Mouse (Mus musculus) limb, embryonic 10.5 days (tissue): ENCODE measurements at regions not wholly inside any gene's neighbourhood (a gene's known extent, or its start where the extent isn't known, plus 50 kb on each side); places are given as distances from the start of the nearest gene placed in this dataset.

Source experiments
- DNase-seq: peaks from one replicate; pipeline ENCODE4 v3.0.0-alpha.2; 2017; ENCODE audit warnings: low spot score
- H3K27ac ChIP-seq: fragments of 300-500 bp; sonication (generic); 2 replicates; pipeline ENCODE4 v1.5.1; 2016; ENCODE audit warnings: mild to moderate bottlenecking
- H3K27me3 ChIP-seq: fragments of 300-500 bp; sonication (generic); 2 replicates; pipeline ENCODE4 v1.6.1; 2016; ENCODE audit warnings: low read depth, mild to moderate bottlenecking; ENCODE audit not compliant: poor library complexity, severe bottlenecking
- H3K36me3 ChIP-seq: fragments of 300-500 bp; sonication (generic); 2 replicates; pipeline ENCODE4 v1.6.1; 2016; ENCODE audit warnings: mild to moderate bottlenecking, moderate library complexity
- H3K4me1 ChIP-seq: fragments of 300-500 bp; sonication (generic); 2 replicates; pipeline ENCODE4 v1.6.1; 2016
- H3K4me3 ChIP-seq: fragments of 300-500 bp; sonication (generic); 2 replicates; pipeline ENCODE4 v1.5.1; 2016; ENCODE audit warnings: mild to moderate bottlenecking, moderate library complexity
- H3K9me3 ChIP-seq: fragments of 300-500 bp; sonication (generic); replicated peaks from 2 replicates; pipeline ENCODE4 v1.6.1; 2016; ENCODE audit warnings: mild to moderate bottlenecking
- WGBS: fragments of 180-500 bp; shearing (Covaris S2); methylation state at CpG from one replicate; pipeline ENCODE4 v1.1.7; 2016; 5-methylcytosine and 5-hydroxymethylcytosine counted together

DNA sequence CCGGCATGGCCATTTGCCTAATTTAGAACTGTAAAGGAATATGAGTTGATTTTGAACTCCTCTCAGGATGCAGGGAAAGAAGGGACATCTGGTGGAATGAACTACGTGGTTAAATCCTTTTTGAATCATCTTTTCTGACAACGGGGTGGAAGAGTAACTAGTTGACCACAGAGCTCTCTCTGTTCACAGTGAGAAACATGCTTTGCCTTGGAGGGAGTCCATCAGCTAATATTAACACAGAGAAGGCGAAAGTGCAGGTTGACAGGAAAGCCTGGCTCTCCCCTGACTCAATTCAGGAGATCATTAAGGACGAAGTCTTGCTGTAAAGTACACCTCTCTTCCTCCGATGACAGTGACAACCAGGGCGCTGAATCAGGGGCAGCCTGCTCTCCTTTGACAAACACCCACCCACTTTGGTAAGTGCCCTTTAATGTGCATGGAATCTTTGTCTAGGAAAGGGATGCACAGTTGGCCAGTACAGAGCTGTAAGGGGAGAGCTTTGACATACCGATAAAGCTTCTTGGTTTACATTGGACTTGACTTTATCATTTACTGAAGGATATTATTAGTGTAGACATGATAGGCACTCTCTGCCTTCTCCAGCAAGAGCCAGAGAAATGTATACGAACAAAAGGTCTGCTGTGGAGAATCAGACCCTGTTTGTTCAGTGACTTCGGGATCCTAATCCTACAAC lies 480.3 kb downstream of the Gm10295 start:
- no peak overlapping the region for H3K4me3 ChIP-seq
- WGBS = 83% methylated on average over 10 of the region's 10 CpGs
- no peak for DNase-seq

DNA sequence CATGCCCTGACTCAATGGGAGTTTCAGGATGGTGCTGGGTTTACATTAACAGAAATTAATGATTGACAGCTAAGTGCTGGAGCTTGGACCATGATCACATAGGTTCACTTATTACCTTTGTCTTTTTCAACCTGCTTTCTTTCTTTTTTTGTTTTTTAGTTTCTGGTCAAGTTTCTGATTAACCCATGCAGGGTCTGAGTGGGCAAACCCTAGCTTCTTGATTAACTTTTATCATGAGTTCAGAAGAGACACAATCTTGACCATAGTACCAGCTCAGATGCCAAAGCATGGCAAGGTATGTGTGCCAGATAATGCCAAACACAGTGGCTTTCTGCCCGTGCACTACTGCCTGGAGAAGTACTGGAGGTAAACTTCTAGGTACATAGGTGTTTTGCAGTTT lies 482.2 kb downstream of the Gm10295 start:
- WGBS = 88% methylated on average over 1 of the region's 1 CpGs
- no peak overlapping the region for H3K27ac ChIP-seq
- H3K36me3 ChIP-seq = no peaks in the 10 kb centered on the region
- H3K27me3 ChIP-seq = no peaks in the 10 kb centered on the region
- H3K9me3 ChIP-seq = no peaks in the 10 kb centered on the region
- DNase-seq = no peak
- no peak overlapping the region for H3K4me3 ChIP-seq
- H3K4me1 ChIP-seq = no peaks in the 10 kb centered on the region

More for the DNA sequence above, 480.3 kb downstream of the Gm10295 start:
- no peaks in the 10 kb centered on the region for H3K4me1 ChIP-seq
- H3K9me3 ChIP-seq = no peaks in the 10 kb centered on the region
- no peak overlapping the region for H3K27ac ChIP-seq
- no peaks in the 10 kb centered on the region for H3K36me3 ChIP-seq
- no peaks in the 10 kb centered on the region for H3K27me3 ChIP-seq

DNA sequence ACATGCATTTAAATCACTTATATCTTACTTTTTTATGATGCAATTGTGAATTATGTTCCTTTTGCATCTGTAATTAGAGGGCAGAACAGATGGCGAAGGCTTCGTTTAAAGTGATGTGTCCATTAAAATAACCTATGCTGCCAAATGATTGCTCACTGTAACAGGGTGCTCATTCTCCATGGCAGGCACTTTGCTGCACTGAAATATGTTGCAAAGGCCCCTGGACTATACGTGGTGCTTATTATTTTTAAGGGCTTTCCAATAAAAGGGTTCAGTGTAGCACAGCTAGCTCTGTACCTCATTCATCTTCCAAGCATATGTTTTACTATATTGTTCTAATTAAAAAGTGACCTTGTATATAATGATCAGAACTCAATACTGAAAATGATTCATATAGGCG lies 491.3 kb downstream of the Gm10295 start:
- H3K27me3 ChIP-seq = no peaks in the 10 kb centered on the region
- no peaks in the 10 kb centered on the region for H3K36me3 ChIP-seq
- H3K9me3 ChIP-seq = no peaks in the 10 kb centered on the region
- no peaks in the 10 kb centered on the region for H3K4me1 ChIP-seq
- DNase-seq = no peak
- WGBS = 84% methylated on average over 4 of the region's 4 CpGs
- H3K4me3 ChIP-seq = no peak overlapping the region
- no peak overlapping the region for H3K27ac ChIP-seq

GRCm38 (mm10) chr7:70850726-70851125 lies 484.2 kb upstream of the Nr2f2 start:
- no peak for DNase-seq
- 96% methylated on average over 2 of the region's 2 CpGs for WGBS

GRCm38 (mm10) chr7:70848016-70848776 lies 481.7 kb upstream of the Nr2f2 start:
- Histone ChIP-seq H3K4me1 (peaks cover 13% of the 10 kb centered on the region), H3K36me3 (no peaks in the 10 kb centered on the region), H3K4me3 (no peak overlapping the region), H3K27ac (no peak overlapping the region), H3K9me3 (no peaks in the 10 kb centered on the region), H3K27me3 (no peaks in the 10 kb centered on the region)
- 76% methylated on average over 4 of the region's 4 CpGs for WGBS
- DNase-seq = no peak

More at GRCm38 (mm10) chr7:70850726-70851125, 484.2 kb upstream of the Nr2f2 start:
- no peaks in the 10 kb centered on the region for H3K36me3 ChIP-seq
- no peaks in the 10 kb centered on the region for H3K9me3 ChIP-seq
- H3K27ac ChIP-seq = no peak overlapping the region
- H3K27me3 ChIP-seq = no peaks in the 10 kb centered on the region
- H3K4me1 ChIP-seq = peaks cover 8% of the 10 kb centered on the region
- no peak overlapping the region for H3K4me3 ChIP-seq

DNA sequence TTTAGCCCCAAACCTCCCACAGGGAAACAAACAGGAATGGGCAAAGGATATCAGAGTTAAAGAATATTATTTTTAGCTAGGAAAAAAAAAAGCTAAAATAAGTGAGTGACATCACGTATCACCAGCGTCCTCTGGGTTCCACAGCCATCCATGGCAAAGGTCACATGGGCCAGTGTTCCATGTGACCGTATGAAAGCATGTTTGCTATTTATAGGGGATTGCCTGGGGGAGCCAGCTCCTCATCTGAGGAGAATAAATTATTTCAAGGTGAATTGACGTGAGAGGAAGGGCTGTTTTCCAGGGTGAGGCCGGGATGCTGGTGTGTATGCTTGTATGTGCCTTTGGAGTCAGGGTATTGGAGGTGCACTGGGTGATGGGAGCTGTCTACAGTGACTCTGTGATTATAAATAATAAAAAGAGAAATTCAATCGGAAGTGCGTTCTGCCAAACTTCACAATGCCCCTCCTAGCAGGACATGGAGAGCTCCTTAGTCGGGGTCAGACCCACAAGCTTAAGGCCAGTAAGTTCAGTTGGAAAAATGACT lies 481.0 kb upstream of the Nr2f2 start:
- Histone ChIP-seq H3K9me3 (no peaks in the 10 kb centered on the region), H3K27ac (no peak overlapping the region), H3K4me3 (no peak overlapping the region), H3K4me1 (peaks cover 13% of the 10 kb centered on the region), H3K36me3 (no peaks in the 10 kb centered on the region), H3K27me3 (no peaks in the 10 kb centered on the region)
- WGBS = 79% methylated on average over 8 of the region's 8 CpGs
- no peak for DNase-seq

GRCm38 (mm10) chr7:70846076-70846475 lies 479.5 kb upstream of the Nr2f2 start:
- H3K27me3 ChIP-seq = no peaks in the 10 kb centered on the region
- no peak overlapping the region for H3K27ac ChIP-seq
- peak; percentile 33 for DNase-seq
- H3K36me3 ChIP-seq = no peaks in the 10 kb centered on the region
- peaks cover 13% of the 10 kb centered on the region for H3K4me1 ChIP-seq
- no peak overlapping the region for H3K4me3 ChIP-seq
- H3K9me3 ChIP-seq = no peaks in the 10 kb centered on the region
- 8% methylated on average over 4 of the region's 4 CpGs for WGBS

GRCm38 (mm10) chr7:70840142-70840541 lies 473.6 kb upstream of the Nr2f2 start:
- DNase-seq = no peak
- 96% methylated on average over 1 of the region's 1 CpGs for WGBS
- Histone ChIP-seq H3K4me3 (no peak overlapping the region), H3K36me3 (no peaks in the 10 kb centered on the region), H3K27ac (no peak overlapping the region), H3K4me1 (peaks cover 4% of the 10 kb centered on the region), H3K9me3 (no peaks in the 10 kb centered on the region), H3K27me3 (no peaks in the 10 kb centered on the region)

DNA sequence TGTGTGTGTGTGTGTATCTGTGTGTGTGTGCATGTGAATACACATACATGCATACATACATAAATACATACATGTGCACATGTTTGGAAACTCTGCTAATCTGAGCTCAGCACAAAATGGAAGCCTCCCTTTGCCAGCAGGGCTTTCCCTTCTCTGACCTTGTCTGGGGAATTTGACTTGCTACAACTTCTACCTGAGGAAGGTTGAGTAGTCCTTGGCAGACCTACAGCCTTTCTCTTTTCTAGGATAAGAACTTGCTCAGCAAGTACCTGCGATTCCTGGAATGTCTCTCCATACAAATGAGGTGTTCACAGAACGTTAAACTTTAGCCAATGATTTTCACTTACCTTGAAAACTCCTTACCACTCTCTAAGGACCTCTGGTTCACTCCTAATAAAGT lies 472.7 kb upstream of the Nr2f2 start:
- no peaks in the 10 kb centered on the region for H3K27me3 ChIP-seq
- DNase-seq = no peak
- H3K4me3 ChIP-seq = no peak overlapping the region
- no peak overlapping the region for H3K27ac ChIP-seq
- peaks cover 11% of the 10 kb centered on the region for H3K4me1 ChIP-seq
- H3K36me3 ChIP-seq = no peaks in the 10 kb centered on the region
- no peaks in the 10 kb centered on the region for H3K9me3 ChIP-seq
- WGBS = 92% methylated on average over 2 of the region's 2 CpGs

DNA sequence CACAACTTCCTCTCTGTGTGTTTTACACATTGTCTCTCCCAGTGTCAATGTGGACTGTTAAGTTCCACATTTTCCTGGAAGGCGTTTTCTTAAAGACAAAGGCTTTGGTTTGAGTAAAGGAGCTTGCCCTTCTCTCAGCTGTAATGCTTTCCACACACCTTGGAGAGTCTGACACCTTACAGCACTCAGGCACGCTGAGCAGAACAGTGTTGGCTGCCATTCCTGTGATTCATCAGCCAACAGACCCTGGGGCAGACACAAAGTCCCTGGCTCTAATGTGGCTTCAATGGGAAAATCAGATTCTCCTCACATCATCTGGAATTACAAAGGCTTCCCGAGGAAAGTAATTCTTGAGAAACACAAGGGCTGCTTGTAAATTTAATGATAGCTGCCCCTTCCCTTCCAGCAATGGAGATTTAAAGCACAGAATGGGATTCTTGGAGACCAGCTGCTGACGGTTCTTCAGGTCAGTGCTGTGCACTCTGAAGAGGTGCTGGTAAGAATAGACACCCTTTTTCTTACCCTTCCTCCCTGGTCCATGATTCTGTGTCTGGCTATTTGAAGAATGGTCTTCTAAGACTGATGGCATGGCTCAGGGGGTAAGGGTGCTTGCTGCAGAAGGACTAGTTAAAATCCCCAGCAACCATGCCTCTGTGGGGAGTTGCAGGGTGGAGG lies 468.4 kb upstream of the Nr2f2 start:
- no peaks in the 10 kb centered on the region for H3K9me3 ChIP-seq
- no peaks in the 10 kb centered on the region for H3K36me3 ChIP-seq
- H3K4me3 ChIP-seq = no peak overlapping the region
- DNase-seq = no peak
- no peaks in the 10 kb centered on the region for H3K27me3 ChIP-seq
- peaks cover 11% of the 10 kb centered on the region for H3K4me1 ChIP-seq
- WGBS = 27% methylated on average over 4 of the region's 4 CpGs
- no peak overlapping the region; the same call in 1 of the 2 replicates for H3K27ac ChIP-seq

DNA sequence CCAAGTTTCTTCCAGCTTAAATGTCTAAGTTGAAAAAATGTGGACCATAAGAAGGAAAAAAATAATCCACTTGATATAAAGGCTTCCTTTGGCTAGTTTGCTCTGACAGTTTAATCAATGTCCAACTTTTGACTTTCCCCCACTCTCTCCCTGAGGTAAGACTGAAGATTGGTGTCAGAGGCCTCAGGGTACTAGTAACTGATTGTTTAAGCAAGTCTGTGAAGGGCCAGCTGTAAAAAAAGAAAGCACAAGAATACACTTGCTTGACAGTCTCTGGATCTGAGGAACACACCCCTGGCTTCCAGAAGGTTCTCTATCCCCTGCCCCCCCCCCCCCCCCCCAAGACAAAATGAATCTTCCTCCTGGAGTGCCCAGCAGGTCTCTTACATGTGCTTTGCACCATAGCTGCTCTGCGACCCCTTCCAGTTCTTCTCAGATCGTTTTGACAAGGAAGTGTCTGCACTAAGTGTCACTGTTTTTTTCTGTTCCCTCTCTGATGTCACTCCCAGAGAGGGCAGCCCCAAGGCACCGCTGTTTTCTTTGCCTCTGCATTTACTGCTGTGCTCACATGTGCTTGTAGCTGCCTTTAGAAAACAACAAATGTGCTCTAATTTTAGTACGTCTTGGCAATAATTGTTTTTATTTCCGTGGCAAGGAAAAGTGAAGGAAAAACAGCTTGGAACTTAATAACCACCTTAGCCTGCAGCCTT lies 462.1 kb upstream of the Nr2f2 start:
- DNase-seq = no peak
- Histone ChIP-seq H3K27me3 (0 out of 2 replicates have a peak, but pooled peaks cover 6% of the 10 kb centered on the region), H3K36me3 (no peaks in the 10 kb centered on the region), H3K4me1 (peaks cover 12% of the 10 kb centered on the region), H3K27ac (no peak overlapping the region), H3K4me3 (no peak overlapping the region), H3K9me3 (no peaks in the 10 kb centered on the region)
- 27% methylated on average over 5 of the region's 5 CpGs for whole genome bisulfite sequencing

GRCm38 (mm10) chr7:70826074-70826473 lies 459.5 kb upstream of the Nr2f2 start:
- no peak for DNase-seq
- no peak overlapping the region for H3K27ac ChIP-seq
- H3K36me3 ChIP-seq = no peaks in the 10 kb centered on the region
- no peaks in the 10 kb centered on the region for H3K9me3 ChIP-seq
- 70% methylated on average over 3 of the region's 3 CpGs for WGBS
- H3K27me3 ChIP-seq = peaks cover 9% of the 10 kb centered on the region; the same call in 1 of the 2 replicates
- H3K4me1 ChIP-seq = peaks cover 31% of the 10 kb centered on the region
- no peak overlapping the region for H3K4me3 ChIP-seq
